Mouse (Mus musculus): Measurements from ENCODE around the gene Klhdc4.

The Klhdc4 gene

GRCm38 (mm10) chr8:121806126-121806525 is 23.2 kb downstream of the Klhdc4 start:
- no peak for DNase-seq (ENCODE audit: extremely low spot score)

DNA sequence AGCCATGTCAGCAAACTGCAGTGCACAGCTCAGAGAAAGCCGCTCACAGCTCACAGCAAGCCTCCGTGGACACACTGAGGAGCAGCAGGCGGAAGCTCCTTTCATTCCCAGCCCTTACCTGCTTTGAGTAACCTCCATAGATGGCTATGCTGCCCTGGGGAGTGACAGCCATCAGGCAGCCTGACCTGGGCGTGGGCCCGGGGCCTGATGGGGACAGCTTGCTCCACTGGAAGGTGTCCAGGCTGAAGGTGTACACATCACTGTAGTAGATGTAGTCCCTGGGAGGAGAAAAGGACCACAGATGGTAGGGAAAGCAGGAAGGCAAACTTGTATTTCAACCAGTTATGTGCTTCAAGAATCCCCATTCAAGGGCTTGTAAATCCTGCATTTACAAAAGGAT is 24.5 kb downstream of the Klhdc4 start:
- no peak for DNase-seq (ENCODE audit: extremely low spot score)

DNA sequence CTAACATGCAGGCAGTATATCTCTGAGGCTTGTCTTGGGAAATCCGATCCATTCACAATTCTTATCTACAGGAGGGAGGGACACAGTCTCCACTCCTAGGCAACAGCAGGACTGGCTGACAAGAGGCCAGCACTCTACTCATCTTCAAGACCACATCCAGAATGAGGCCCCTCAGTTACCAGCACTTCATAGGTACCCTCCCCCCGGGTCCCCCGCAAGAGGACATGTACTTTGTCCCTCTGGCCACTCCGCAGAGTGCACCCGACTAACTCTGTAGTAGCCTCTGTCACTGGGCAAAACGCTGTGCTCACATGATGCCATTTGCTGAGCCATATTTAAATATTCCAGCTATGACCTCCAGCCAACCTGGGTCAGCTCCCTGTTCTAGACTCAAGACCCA is 31.0 kb downstream of the Klhdc4 start:
- no peak for DNase-seq (ENCODE audit: extremely low spot score)

DNA sequence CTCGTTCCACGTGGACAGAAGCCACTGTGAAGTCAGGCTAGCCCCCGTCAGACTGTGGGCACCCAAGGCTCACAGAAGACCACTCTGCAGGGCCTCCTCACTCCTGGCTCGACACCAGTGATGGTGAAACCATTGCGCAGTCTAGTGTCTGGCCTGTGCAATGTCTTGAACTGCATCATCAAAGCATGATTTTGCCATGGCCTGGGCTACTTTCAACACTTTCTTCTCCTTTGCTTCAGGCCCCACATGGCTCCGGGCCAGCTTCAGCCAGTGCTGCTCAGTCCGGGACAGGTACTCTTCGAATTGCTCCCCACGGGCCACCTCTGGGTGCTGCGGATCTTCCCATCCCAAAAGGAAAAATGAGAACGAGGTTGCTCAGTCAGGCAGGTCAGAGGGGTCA is 33.0 kb downstream of the Klhdc4 start:
- no peak for DNase-seq (ENCODE audit: extremely low spot score)

GRCm38 (mm10) chr8:121795461-121795860 is 33.9 kb downstream of the Klhdc4 start:
- no peak for DNase-seq (ENCODE audit: extremely low spot score)

- no peak for DNase-seq (ENCODE audit: extremely low spot score)
Observed at GRCm38 (mm10) chr8:121794151-121794550, 35.2 kb downstream of the Klhdc4 start.

- DNase-seq (ENCODE audit: extremely low spot score), result no peak
Observed at GRCm38 (mm10) chr8:121792627-121793026, 36.7 kb downstream of the Klhdc4 start.

DNA sequence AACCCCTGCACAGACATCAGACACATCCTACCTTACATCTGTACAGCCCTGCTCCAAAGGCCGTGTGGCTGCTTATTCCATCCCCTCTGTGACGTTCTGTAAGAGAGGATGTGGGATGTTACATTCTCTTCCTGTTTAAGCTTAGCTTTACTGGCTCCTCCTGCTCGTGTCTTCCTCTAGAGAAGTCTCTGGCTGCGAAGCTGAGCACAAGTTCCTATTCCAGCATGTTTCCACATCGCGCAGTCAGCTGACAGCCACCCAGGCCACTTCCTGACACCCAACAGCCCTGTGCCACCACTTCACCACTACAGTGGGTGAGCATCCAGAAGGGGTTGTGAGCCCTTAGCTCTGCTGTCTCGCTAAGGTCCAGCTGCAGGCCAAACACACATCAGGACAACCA is 37.2 kb downstream of the Klhdc4 start:
- DNase-seq (ENCODE audit: extremely low spot score), result no peak

- DNase-seq (ENCODE audit: extremely low spot score), result no peak
Observed at GRCm38 (mm10) chr8:121788786-121789185, 40.6 kb downstream of the Klhdc4 start.

- no peak for DNase-seq (ENCODE audit: extremely low spot score)
Observed at GRCm38 (mm10) chr8:121786542-121786941, 42.8 kb downstream of the Klhdc4 start.

DNA sequence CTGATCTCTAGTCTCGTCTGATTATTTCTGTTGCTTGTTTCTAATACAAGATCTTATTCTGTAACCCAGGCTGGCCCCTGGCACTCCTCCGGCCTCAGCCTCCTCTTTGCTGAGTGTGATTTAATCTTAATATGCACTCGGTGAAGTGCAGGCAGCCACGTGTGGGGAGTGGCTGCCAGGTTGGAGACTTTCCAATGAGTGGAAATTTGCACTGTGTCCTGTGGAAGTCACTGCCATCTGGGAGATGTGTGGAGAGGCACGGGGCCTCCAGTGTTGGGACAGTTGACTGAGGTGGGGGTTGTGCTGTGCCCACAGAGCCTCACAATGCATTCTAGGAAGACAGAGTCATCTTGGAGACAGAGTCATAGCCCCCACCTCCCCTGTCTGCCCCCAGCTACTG is 46.9 kb downstream of the Klhdc4 start:
- DNase-seq (ENCODE audit: extremely low spot score), result no peak

DNA sequence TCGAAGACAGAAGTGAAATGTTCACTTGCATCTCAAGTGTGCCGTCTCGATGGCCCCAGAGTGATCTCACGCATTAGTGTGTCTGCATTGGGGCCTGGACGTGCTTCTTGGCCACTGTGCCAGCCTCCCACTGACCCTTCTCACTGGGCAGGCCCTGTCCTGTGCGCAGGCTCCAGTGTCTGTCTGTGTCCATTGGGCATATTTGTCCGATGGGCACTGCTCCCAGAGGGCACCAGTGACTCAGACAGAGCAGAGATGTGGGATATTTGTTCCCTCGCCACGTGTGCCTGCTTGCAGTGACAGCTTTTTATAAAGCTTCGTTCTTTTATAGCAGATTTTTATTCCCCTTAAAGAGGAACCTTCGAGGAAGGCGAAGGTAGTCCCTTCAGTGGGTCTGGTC is 55.5 kb downstream of the Klhdc4 start:
- DNase-seq (ENCODE audit: extremely low spot score), result no peak

- DNase-seq (ENCODE audit: extremely low spot score), result peak; percentile 50
Observed at GRCm38 (mm10) chr8:121770845-121771752, 58.3 kb downstream of the Klhdc4 start.

- DNase-seq (ENCODE audit: extremely low spot score), result no peak
Observed at GRCm38 (mm10) chr8:121769621-121770020, 59.7 kb downstream of the Klhdc4 start.

GRCm38 (mm10) chr8:121769095-121769494 is 60.3 kb downstream of the Klhdc4 start:
- no peak for DNase-seq (ENCODE audit: extremely low spot score)

DNA sequence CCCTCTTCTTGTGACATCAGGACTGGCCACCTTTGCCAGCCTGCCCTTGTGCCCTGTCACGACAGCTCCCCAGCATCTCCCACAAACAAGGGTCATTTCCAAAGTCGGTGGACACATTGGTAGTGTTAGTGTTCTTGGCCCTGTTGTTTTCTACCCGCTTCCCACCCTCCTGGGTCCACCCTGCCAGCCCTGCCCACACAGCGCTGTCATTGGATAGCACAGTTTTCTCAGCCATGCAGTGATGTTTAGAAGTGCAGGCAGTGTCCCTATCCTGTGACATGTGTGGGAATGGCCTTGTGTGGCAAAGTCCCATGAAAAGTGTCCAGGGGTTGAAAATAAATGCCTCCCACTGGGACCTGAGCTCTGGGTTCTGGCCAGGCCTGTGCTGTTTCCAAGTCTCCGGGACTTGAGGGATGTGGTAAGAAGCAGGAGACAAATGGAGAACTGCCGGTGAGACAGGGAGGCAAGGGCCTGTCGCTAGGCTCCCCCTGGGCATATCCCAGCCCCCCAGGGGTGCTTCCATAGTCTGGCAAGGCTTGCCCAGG is 63.7 kb downstream of the Klhdc4 start:
- no peak for DNase-seq (ENCODE audit: extremely low spot score)

GRCm38 (mm10) chr8:121763700-121764013 is 65.7 kb downstream of the Klhdc4 start:
- DNase-seq (ENCODE audit: extremely low spot score), result no peak

DNA sequence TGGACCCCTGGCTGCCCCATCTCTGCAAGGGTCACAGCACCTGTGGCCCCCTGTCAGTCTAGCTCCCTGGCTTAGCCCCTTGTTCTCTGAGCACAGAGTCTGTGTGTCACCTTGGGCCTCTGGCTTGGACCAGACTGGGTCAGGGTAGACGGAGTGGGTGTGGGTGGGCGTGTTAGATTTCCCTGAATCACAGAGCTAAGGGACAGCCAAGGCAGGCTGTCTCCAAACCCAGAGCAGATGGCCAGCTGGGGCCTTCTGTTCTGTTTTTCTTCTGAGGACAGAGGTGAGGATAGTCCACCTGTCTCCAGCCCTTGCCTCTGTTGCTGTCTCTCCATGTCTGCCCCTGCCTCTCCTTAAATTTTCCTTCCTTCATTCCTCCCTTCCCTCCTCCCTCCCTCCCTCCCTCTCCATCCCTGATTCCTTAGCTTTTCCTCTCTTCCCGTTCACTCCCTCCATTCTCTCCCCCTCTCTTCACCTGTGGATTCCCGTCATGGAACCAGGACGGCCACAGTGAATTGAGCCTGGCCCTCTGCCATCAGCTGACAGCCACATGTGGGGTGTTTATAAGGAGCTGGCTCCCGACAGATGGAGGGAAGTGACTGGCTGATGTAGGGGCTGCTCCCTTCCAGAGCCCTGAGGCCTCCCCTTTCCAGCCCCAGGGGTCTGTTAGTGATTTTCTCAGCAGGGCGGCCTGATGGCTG is 66.2 kb downstream of the Klhdc4 start:
- no peak for DNase-seq (ENCODE audit: extremely low spot score)

- peak; percentile 73 for DNase-seq (ENCODE audit: extremely low spot score)
Observed at GRCm38 (mm10) chr8:121761480-121761879, 67.9 kb downstream of the Klhdc4 start.

GRCm38 (mm10) chr8:121760484-121760883 is 68.9 kb downstream of the Klhdc4 start:
- no peak for DNase-seq (ENCODE audit: extremely low spot score)

GRCm38 (mm10) chr8:121758470-121758869 is 70.9 kb downstream of the Klhdc4 start:
- DNase-seq (ENCODE audit: extremely low spot score), result no peak

- peak; percentile 72 for DNase-seq (ENCODE audit: extremely low spot score)
Observed at GRCm38 (mm10) chr8:121751407-121751806, 78.0 kb downstream of the Klhdc4 start.

GRCm38 (mm10) chr8:121750512-121750911 is 78.9 kb downstream of the Klhdc4 start:
- DNase-seq (ENCODE audit: extremely low spot score), result no peak

Data from embryo, embryonic 9.5 days (tissue).